Mouse (Mus musculus) erythroblast, adult 5-6 weeks (primary cell): ENCODE results near the gene Fabp6. TPM values are rescaled to one million over a fixed set of nuclear protein-coding genes. Genes with fewer than 3 reads are reported as not detected.
A peak's percentile ranks its signal among the peaks of the same experiment; 100 is the strongest.

Experiments used
- ATAC-seq: replicated peaks from 2 replicates; pipeline ENCODE4 v1.8.0; 2016; ENCODE audit warnings: moderate number of reproducible peaks, mild to moderate bottlenecking, moderate TSS enrichment, inconsistent platforms; ENCODE audit not compliant: poor library complexity, low FRiP score, severe bottlenecking
- total RNA-seq, 2 experiments: library from RNA; stranded (forward) in 1 of 2; stranded (reverse) in 1 of 2; fragments of 150-400 nt in 1 of 2; fragments of 200-764, 138-1000 nt in 1 of 2; gene quantifications; 2 replicates each; pipeline versions ENCODE4 v1.2.3 to v1.2.4; 2015 to 2017; ENCODE audit warnings: low replicate concordance in 2 of 2

The Fabp6 gene
- total RNA-seq, 2 experiments from 2014 or later = not detected

DNA sequence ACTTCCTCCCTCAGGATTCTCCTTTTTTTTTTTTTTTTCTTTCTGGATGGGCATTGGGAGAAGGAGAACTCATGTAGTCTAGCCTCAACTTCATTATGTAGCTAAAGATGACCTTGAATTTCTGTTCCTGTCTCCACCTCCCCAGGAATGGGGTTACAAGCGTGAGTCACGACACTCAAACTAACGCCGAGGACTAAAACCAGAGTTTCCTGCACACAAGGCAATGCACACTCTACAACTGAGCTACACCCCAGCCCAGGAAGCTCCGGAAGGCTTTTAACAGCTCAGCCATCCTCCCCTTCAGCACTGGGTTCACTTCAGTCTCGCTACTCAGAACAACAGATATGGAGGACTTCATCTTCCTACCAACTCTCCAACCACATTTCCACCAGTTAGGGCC lies 3.6 kb upstream of the Fabp6 start:
- no peak for ATAC-seq

- ATAC-seq = no peak
Measured at GRCm38 (mm10) chr11:43604207-43604606, 2.9 kb upstream of the Fabp6 start.

- no peak for ATAC-seq
Measured at GRCm38 (mm10) chr11:43589530-43590072, 11.7 kb downstream of the Fabp6 start.

GRCm38 (mm10) chr11:43586324-43587090 lies 14.8 kb downstream of the Fabp6 start, which contains the start of gene 4933415A04Rik:
Gene 4933415A04Rik, plus strand, starts transcription at chr11:43587040.
- ATAC-seq = no peak; the same call in 1 of the 2 replicates

GRCm38 (mm10) chr11:43585211-43586005 lies 15.9 kb downstream of the Fabp6 start:
- no peak for ATAC-seq

- ATAC-seq = no peak
Measured at GRCm38 (mm10) chr11:43577713-43578478, 23.4 kb downstream of the Fabp6 start.

GRCm38 (mm10) chr11:43575376-43576151 lies 25.8 kb downstream of the Fabp6 start:
- ATAC-seq = no peak

DNA sequence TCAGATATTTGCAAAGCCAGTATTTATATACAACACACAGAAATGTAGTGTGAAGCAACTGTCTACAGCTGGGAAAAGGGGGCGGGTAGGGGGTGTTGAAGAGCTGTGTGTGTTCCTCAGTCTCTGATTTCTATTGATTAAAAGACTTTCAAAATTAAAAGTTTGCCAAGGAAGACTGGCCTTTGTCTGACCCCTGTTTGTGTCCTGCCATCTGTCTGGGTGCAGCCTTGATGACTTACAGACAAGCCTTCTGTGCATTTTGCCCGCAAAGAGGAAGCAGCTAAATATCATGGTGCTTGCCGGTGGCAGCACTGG lies 26.3 kb downstream of the Fabp6 start:
- no peak for ATAC-seq

DNA sequence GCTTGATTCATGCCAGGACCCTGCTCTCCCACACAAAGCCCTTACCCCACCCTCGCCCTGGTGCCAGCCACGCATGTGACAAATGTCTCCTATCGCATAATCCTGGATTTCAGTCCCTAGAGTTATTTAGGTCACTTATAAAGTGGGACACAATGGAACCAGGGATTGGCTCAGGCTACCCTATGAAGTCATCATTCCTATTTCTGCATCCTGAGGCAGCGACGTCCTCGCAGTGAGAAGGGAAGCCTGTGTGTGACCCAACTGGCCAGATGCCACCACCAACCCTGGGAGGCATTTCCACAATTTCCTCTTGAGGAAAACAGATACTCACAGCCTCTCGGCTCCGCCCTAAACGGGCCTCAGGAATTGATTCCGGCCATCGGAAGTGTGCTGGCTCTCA lies 31.7 kb downstream of the Fabp6 start:
- no peak for ATAC-seq

GRCm38 (mm10) chr11:43569188-43569587 lies 32.2 kb downstream of the Fabp6 start:
- no peak for ATAC-seq

DNA sequence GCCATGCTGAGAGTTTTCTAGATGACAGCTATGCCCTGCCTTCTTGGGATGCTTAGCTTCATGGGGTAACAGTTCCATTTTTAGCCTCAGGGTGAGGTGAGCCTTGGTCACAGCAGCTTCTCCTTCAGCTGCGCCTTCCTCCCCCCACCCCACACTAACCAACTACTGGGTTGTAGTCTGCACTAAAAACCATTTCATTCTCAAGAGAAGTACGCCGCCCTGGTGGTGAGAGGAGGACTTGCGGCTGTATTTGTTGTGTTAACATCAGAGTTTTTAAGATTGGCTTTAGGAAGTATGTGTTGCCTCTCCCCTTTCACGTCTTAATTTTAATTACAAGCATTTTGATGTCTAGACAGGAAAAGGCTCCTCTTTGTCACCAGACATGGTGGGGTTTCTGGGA lies 33.1 kb downstream of the Fabp6 start:
- 0 out of 2 replicates have a peak, but pooled peaks have one; percentile 52 for ATAC-seq

- ATAC-seq = no peak
Measured at GRCm38 (mm10) chr11:43566696-43567095, 34.6 kb downstream of the Fabp6 start.

GRCm38 (mm10) chr11:43565852-43566251 lies 35.5 kb downstream of the Fabp6 start:
- no peak for ATAC-seq

DNA sequence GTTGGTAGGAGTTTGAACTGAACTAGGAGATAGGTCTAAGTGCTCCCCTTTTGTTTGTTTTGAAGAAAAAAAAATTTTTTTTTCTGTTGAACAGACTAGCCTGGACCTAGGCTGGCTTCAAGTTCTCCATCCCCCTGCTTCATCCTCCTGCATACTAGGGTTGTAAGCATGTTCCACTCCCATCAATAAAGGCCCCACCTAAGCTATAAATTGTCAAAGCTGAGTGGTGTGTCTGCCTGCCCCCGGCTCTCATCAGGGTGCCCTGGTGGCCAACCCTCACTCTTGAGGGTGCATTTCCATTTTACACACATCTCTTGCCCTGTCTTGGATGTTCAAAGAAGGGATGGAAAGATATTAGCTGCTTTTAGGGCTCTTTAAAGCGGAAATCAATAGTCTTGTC lies 35.9 kb downstream of the Fabp6 start:
- no peak for ATAC-seq

- no peak for ATAC-seq
Measured at GRCm38 (mm10) chr11:43563654-43564244, 37.6 kb downstream of the Fabp6 start.

- ATAC-seq = no peak
Measured at GRCm38 (mm10) chr11:43559515-43560292, 41.6 kb downstream of the Fabp6 start.

- ATAC-seq = no peak
Measured at GRCm38 (mm10) chr11:43556538-43556937, 44.8 kb downstream of the Fabp6 start.

- no peak for ATAC-seq
Measured at GRCm38 (mm10) chr11:43552675-43553074, 48.7 kb downstream of the Fabp6 start.
